Mouse (Mus musculus) G1E (cell line): ENCODE measurements around the gene Scp2d1.

Source experiments
- CTCF ChIP-seq: IDR thresholded peaks from 2 replicates; pipeline ENCODE4 v1.5.1; 2012; ENCODE audit warnings: low read depth, low read length, inconsistent platforms, mixed read lengths
- GATA1 ChIP-seq: IDR thresholded peaks from 2 replicates; pipeline ENCODE4 v1.6.1; 2012; ENCODE audit warnings: borderline replicate concordance, low read length, inconsistent platforms, mixed read lengths
- GATA2 ChIP-seq: IDR thresholded peaks from 2 replicates; pipeline ENCODE4 v1.6.1; 2012; ENCODE audit warnings: low read depth, low read length, inconsistent platforms, borderline replicate concordance
- POLR2AphosphoS5 ChIP-seq: IDR thresholded peaks from 2 replicates; pipeline ENCODE4 v1.6.1; 2012; ENCODE audit warnings: low read depth, low read length, inconsistent platforms; ENCODE audit not compliant: insufficient replicate concordance
- TAL1 ChIP-seq: conservative IDR thresholded peaks from 2 replicates; pipeline ENCODE4 v1.6.1; 2012; ENCODE audit warnings: low read depth, low read length, inconsistent platforms, mixed read lengths

- TF ChIP-seq CTCF (no peak), TAL1 (no peak), GATA2 (no peak), GATA1 (no peak), POLR2AphosphoS5 (no peak)
Measured at GRCm38 (mm10) chr2:144781871-144782270, 41.6 kb upstream of the Scp2d1 start.
